Mouse (Mus musculus) megakaryocyte, embryonic 14.5 days (primary cell): ENCODE results near the gene Faim.

Experiments used
- FLI1 ChIP-seq: IDR thresholded peaks from 2 replicates; pipeline ENCODE4 v1.6.1; 2012; ENCODE audit warnings: low read length, inconsistent platforms, mixed read lengths
- GATA1 ChIP-seq: IDR thresholded peaks from 3 replicates; pipeline ENCODE4 v1.6.1; 2012; ENCODE audit warnings: mixed read lengths, low read length, inconsistent platforms, borderline replicate concordance

DNA sequence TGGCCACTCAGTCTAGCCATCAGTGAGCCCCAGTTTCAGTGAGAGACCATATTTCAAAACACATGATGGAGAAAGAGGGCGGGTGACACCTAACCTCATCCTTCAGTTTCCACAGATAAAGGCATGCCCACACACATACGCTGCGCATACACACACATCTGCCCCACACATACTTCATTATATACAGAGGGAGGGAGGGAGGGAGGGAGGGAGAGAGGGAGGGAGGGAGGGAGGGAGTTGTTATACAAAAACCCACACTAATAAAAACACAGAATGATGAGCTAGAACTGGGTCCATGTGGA, 23.7 kb downstream of the Faim start:
- TF ChIP-seq GATA1 (no peak), FLI1 (no peak)
